Mouse (Mus musculus): ENCODE data around the gene Kat6b. TPM values are rescaled to one million over a fixed set of nuclear protein-coding genes. Genes with fewer than 3 reads are reported as not detected.

The Kat6b gene
- polyA plus RNA-seq, 1 experiment from 2014 or later, result 10.4 TPM

GRCm38 (mm10) chr14:21536485-21537181, 55.4 kb downstream of the Kat6b start:
- 88% methylated on average over 11 of the region's 11 CpGs for WGBS
- DNase-seq (ENCODE audit: low spot score), result no peak
- no peaks in the 10 kb centered on the region for H3K27me3 ChIP-seq (ENCODE audit: low read depth, poor library complexity, severe bottlenecking)
- no peak overlapping the region for H3K27ac ChIP-seq (replicated peaks)
- H3K4me3 ChIP-seq, result no peak overlapping the region
- no peaks in the 10 kb centered on the region; the same call in 1 of the 2 replicates for H3K9me3 ChIP-seq (replicated peaks)
- peaks cover 7% of the 10 kb centered on the region; the same call in 1 of the 2 replicates for H3K36me3 ChIP-seq
- H3K4me1 ChIP-seq, result peaks cover 35% of the 10 kb centered on the region

GRCm38 (mm10) chr14:21537838-21538237, 56.6 kb downstream of the Kat6b start:
- H3K36me3 ChIP-seq, result peaks cover 19% of the 10 kb centered on the region
- peaks cover 32% of the 10 kb centered on the region for H3K4me1 ChIP-seq
- 92% methylated on average over 3 of the region's 3 CpGs for WGBS
- no peak overlapping the region for H3K27ac ChIP-seq (replicated peaks)
- peaks cover 7% of the 10 kb centered on the region; the same call in 1 of the 2 replicates for H3K9me3 ChIP-seq (replicated peaks)
- DNase-seq (ENCODE audit: low spot score), result no peak
- no peak overlapping the region for H3K4me3 ChIP-seq
- H3K27me3 ChIP-seq (ENCODE audit: low read depth, poor library complexity, severe bottlenecking), result no peaks in the 10 kb centered on the region

GRCm38 (mm10) chr14:21539731-21540130, 58.5 kb downstream of the Kat6b start:
- peaks cover 17% of the 10 kb centered on the region for H3K4me1 ChIP-seq
- peaks cover 18% of the 10 kb centered on the region for H3K36me3 ChIP-seq
- H3K27me3 ChIP-seq (ENCODE audit: low read depth, poor library complexity, severe bottlenecking), result no peaks in the 10 kb centered on the region
- DNase-seq (ENCODE audit: low spot score), result no peak
- WGBS, result 91% methylated on average over 3 of the region's 3 CpGs
- H3K27ac ChIP-seq (replicated peaks), result no peak overlapping the region
- no peak overlapping the region for H3K4me3 ChIP-seq
- H3K9me3 ChIP-seq (replicated peaks), result peaks cover 7% of the 10 kb centered on the region; the same call in 1 of the 2 replicates

- no peak overlapping the region for H3K27ac ChIP-seq (replicated peaks)
- no peak overlapping the region for H3K4me3 ChIP-seq
- H3K36me3 ChIP-seq, result peaks cover 15% of the 10 kb centered on the region
- no peak for DNase-seq (ENCODE audit: low spot score)
- peaks cover 19% of the 10 kb centered on the region for H3K4me1 ChIP-seq
- 74% methylated on average over 3 of the region's 3 CpGs for WGBS
- no peaks in the 10 kb centered on the region for H3K27me3 ChIP-seq (ENCODE audit: low read depth, poor library complexity, severe bottlenecking)
- peaks cover 7% of the 10 kb centered on the region; the same call in 1 of the 2 replicates for H3K9me3 ChIP-seq (replicated peaks)
These were observed 59.1 kb downstream of the Kat6b start for GRCm38 (mm10) chr14:21540361-21540760.

GRCm38 (mm10) chr14:21545529-21545928, 64.3 kb downstream of the Kat6b start:
- no peaks in the 10 kb centered on the region for H3K27me3 ChIP-seq (ENCODE audit: low read depth, poor library complexity, severe bottlenecking)
- H3K4me3 ChIP-seq, result no peak overlapping the region
- peaks cover 52% of the 10 kb centered on the region for H3K4me1 ChIP-seq
- peak overlapping the region; percentile 73 for H3K27ac ChIP-seq (replicated peaks)
- DNase-seq (ENCODE audit: low spot score), result no peak
- WGBS, result 77% methylated on average over 4 of the region's 4 CpGs
- peaks cover 7% of the 10 kb centered on the region; the same call in 1 of the 2 replicates for H3K9me3 ChIP-seq (replicated peaks)
- H3K36me3 ChIP-seq, result peaks cover 15% of the 10 kb centered on the region

- H3K4me1 ChIP-seq, result peaks cover 52% of the 10 kb centered on the region
These were observed 65.1 kb downstream of the Kat6b start for GRCm38 (mm10) chr14:21546351-21546750.

GRCm38 (mm10) chr14:21547297-21547696, 66.1 kb downstream of the Kat6b start:
- Histone ChIP-seq H3K9me3 (replicated peaks) (peaks cover 2% of the 10 kb centered on the region; the same call in 1 of the 2 replicates), H3K4me3 (no peak overlapping the region), H3K4me1 (peaks cover 55% of the 10 kb centered on the region), H3K27ac (replicated peaks) (peak overlapping the region; percentile 73; the same call in 1 of the 2 replicates), H3K36me3 (peaks cover 4% of the 10 kb centered on the region), H3K27me3 (ENCODE audit: low read depth, poor library complexity, severe bottlenecking) (no peaks in the 10 kb centered on the region)
- no peak for DNase-seq (ENCODE audit: low spot score)
- WGBS, result 61% methylated on average over 7 of the region's 7 CpGs

More at GRCm38 (mm10) chr14:21546351-21546750, 65.1 kb downstream of the Kat6b start:
- WGBS, result 68% methylated on average over 3 of the region's 3 CpGs
- peaks cover 7% of the 10 kb centered on the region; the same call in 1 of the 2 replicates for H3K9me3 ChIP-seq (replicated peaks)
- no peak overlapping the region for H3K4me3 ChIP-seq
- peaks cover 14% of the 10 kb centered on the region for H3K36me3 ChIP-seq
- H3K27ac ChIP-seq (replicated peaks), result peak overlapping the region; percentile 73; the same call in 1 of the 2 replicates
- H3K27me3 ChIP-seq (ENCODE audit: low read depth, poor library complexity, severe bottlenecking), result no peaks in the 10 kb centered on the region
- no peak for DNase-seq (ENCODE audit: low spot score)

- Histone ChIP-seq H3K9me3 (replicated peaks) (no peaks in the 10 kb centered on the region), H3K27ac (replicated peaks) (no peak overlapping the region), H3K4me1 (peaks cover 53% of the 10 kb centered on the region), H3K36me3 (no peaks in the 10 kb centered on the region), H3K27me3 (ENCODE audit: low read depth, poor library complexity, severe bottlenecking) (no peaks in the 10 kb centered on the region), H3K4me3 (no peak overlapping the region)
- DNase-seq (ENCODE audit: low spot score), result no peak
- WGBS, result 78% methylated on average over 3 of the region's 3 CpGs
These were observed 66.7 kb downstream of the Kat6b start for GRCm38 (mm10) chr14:21547965-21548364.

GRCm38 (mm10) chr14:21548952-21549607, 67.8 kb downstream of the Kat6b start:
- 84% methylated on average over 6 of the region's 6 CpGs for WGBS
- H3K27me3 ChIP-seq (ENCODE audit: low read depth, poor library complexity, severe bottlenecking), result no peaks in the 10 kb centered on the region
- H3K4me1 ChIP-seq, result peaks cover 53% of the 10 kb centered on the region
- H3K9me3 ChIP-seq (replicated peaks), result no peaks in the 10 kb centered on the region
- H3K36me3 ChIP-seq, result no peaks in the 10 kb centered on the region
- DNase-seq (ENCODE audit: low spot score), result no peak
- no peak overlapping the region for H3K27ac ChIP-seq (replicated peaks)
- H3K4me3 ChIP-seq, result no peak overlapping the region

- peaks cover 52% of the 10 kb centered on the region for H3K4me1 ChIP-seq
- H3K27me3 ChIP-seq (ENCODE audit: low read depth, poor library complexity, severe bottlenecking), result no peaks in the 10 kb centered on the region
These were observed 68.4 kb downstream of the Kat6b start for GRCm38 (mm10) chr14:21549608-21550115.

GRCm38 (mm10) chr14:21550576-21550975, 69.3 kb downstream of the Kat6b start:
- WGBS, result 95% methylated on average over 7 of the region's 7 CpGs
- H3K4me1 ChIP-seq, result peaks cover 44% of the 10 kb centered on the region
- H3K4me3 ChIP-seq, result no peak overlapping the region
- H3K27ac ChIP-seq (replicated peaks), result no peak overlapping the region
- H3K36me3 ChIP-seq, result no peaks in the 10 kb centered on the region
- H3K9me3 ChIP-seq (replicated peaks), result no peaks in the 10 kb centered on the region
- DNase-seq (ENCODE audit: low spot score), result no peak
- no peaks in the 10 kb centered on the region for H3K27me3 ChIP-seq (ENCODE audit: low read depth, poor library complexity, severe bottlenecking)

More at GRCm38 (mm10) chr14:21549608-21550115, 68.4 kb downstream of the Kat6b start:
- no peaks in the 10 kb centered on the region for H3K9me3 ChIP-seq (replicated peaks)
- H3K27ac ChIP-seq (replicated peaks), result no peak overlapping the region
- H3K4me3 ChIP-seq, result no peak overlapping the region
- 91% methylated on average over 6 of the region's 6 CpGs for WGBS
- H3K36me3 ChIP-seq, result no peaks in the 10 kb centered on the region
- DNase-seq (ENCODE audit: low spot score), result no peak

GRCm38 (mm10) chr14:21551655-21552054, 70.4 kb downstream of the Kat6b start:
- no peak for DNase-seq (ENCODE audit: low spot score)
- H3K27ac ChIP-seq (replicated peaks), result no peak overlapping the region
- WGBS, result 96% methylated on average over 7 of the region's 7 CpGs
- H3K4me1 ChIP-seq, result peaks cover 33% of the 10 kb centered on the region
- no peaks in the 10 kb centered on the region for H3K36me3 ChIP-seq
- no peaks in the 10 kb centered on the region for H3K27me3 ChIP-seq (ENCODE audit: low read depth, poor library complexity, severe bottlenecking)
- no peaks in the 10 kb centered on the region for H3K9me3 ChIP-seq (replicated peaks)
- no peak overlapping the region for H3K4me3 ChIP-seq

GRCm38 (mm10) chr14:21552958-21553357, 71.7 kb downstream of the Kat6b start:
- no peaks in the 10 kb centered on the region for H3K36me3 ChIP-seq
- H3K4me3 ChIP-seq, result no peak overlapping the region
- DNase-seq (ENCODE audit: low spot score), result no peak
- H3K27me3 ChIP-seq (ENCODE audit: low read depth, poor library complexity, severe bottlenecking), result no peaks in the 10 kb centered on the region
- 80% methylated on average over 8 of the region's 8 CpGs for WGBS
- H3K9me3 ChIP-seq (replicated peaks), result no peaks in the 10 kb centered on the region
- no peak overlapping the region for H3K27ac ChIP-seq (replicated peaks)
- H3K4me1 ChIP-seq, result peaks cover 20% of the 10 kb centered on the region

All from midbrain, embryonic 10.5 days (tissue).